Mouse (Mus musculus) heart, embryonic 11.5 days (tissue): ENCODE measurements at regions not wholly inside any gene's neighbourhood (a gene's known extent, or its start where the extent isn't known, plus 50 kb on each side); places are given as distances from the start of the nearest gene placed in this dataset.

Experiments used
- ATAC-seq: fragments of 200-750 bp; cut with Nextera tagmentation; replicated peaks from 2 replicates; pipeline ENCODE4 v1.8.0; 2017; ENCODE audit warnings: moderate library complexity; ENCODE audit not compliant: insufficient number of reproducible peaks, low FRiP score, low TSS enrichment
- H3K27ac ChIP-seq: fragments of 300-500 bp; sonication (generic); 2 replicates; pipeline ENCODE4 v1.5.1; 2014; ENCODE audit warnings: mild to moderate bottlenecking, low read depth, low read length
- H3K27me3 ChIP-seq: fragments of 300-500 bp; sonication (generic); 2 replicates; pipeline ENCODE4 v1.6.1; 2014; ENCODE audit warnings: mild to moderate bottlenecking, low read length, mixed read lengths; ENCODE audit not compliant: control insufficient read depth, insufficient read depth
- H3K36me3 ChIP-seq: fragments of 300-500 bp; sonication (generic); 2 replicates; pipeline ENCODE4 v1.6.1; 2014; ENCODE audit warnings: mild to moderate bottlenecking, low read length, moderate library complexity, mixed read lengths; ENCODE audit not compliant: control insufficient read depth, insufficient read depth
- H3K4me1 ChIP-seq: fragments of 300-500 bp; sonication (generic); 2 replicates; pipeline ENCODE4 v1.6.1; 2014; ENCODE audit warnings: low read length; ENCODE audit not compliant: control insufficient read depth, insufficient read depth
- H3K4me2 ChIP-seq: fragments of 300-500 bp; sonication (generic); 2 replicates; pipeline ENCODE4 v1.6.1; 2014; ENCODE audit warnings: mild to moderate bottlenecking, moderate library complexity
- H3K4me3 ChIP-seq: fragments of 300-500 bp; sonication (generic); 2 replicates; pipeline ENCODE4 v1.5.1; 2014; ENCODE audit warnings: low read depth, low read length
- H3K9ac ChIP-seq: fragments of 300-500 bp; sonication (generic); 2 replicates; pipeline ENCODE4 v1.6.1; 2014; ENCODE audit warnings: mild to moderate bottlenecking, low read depth, low read length, moderate library complexity
- H3K9me3 ChIP-seq: fragments of 300-500 bp; sonication (generic); replicated peaks from 2 replicates; pipeline ENCODE4 v1.6.1; 2016; ENCODE audit warnings: low read length; ENCODE audit not compliant: control insufficient read depth
- WGBS: fragments of 180-500 bp; shearing (Covaris S2); extraction: QIAGEN DNeasy Blood & Tissue Kit; methylation state at CpG from one replicate; pipeline ENCODE4 v1.1.7; 2014; ENCODE audit not compliant: insufficient replicate concordance; 5-methylcytosine and 5-hydroxymethylcytosine counted together

- no peaks in the 10 kb centered on the region for H3K36me3 ChIP-seq
- H3K4me2 ChIP-seq: no peak overlapping the region
- H3K9ac ChIP-seq: no peak overlapping the region
- no peaks in the 10 kb centered on the region for H3K4me1 ChIP-seq
- no peaks in the 10 kb centered on the region for H3K9me3 ChIP-seq
- H3K27me3 ChIP-seq: no peaks in the 10 kb centered on the region
- 0 out of 2 replicates have a peak, but pooled peaks have one; percentile 22 for ATAC-seq
- H3K27ac ChIP-seq: no peak overlapping the region
- H3K4me3 ChIP-seq: no peak overlapping the region
- WGBS: 63% methylated on average over 4 of the region's 4 CpGs
Measured at GRCm38 (mm10) chr3:134763264-134763936, 65.4 kb upstream of the Tacr3 start.
